Mouse (Mus musculus) heart, embryonic 14.5 days (tissue): ENCODE measurements around the gene Polr3gl. TPM values are rescaled to one million over a fixed set of nuclear protein-coding genes. Genes with fewer than 3 reads are reported as not detected.
A peak's percentile ranks its signal among the peaks of the same experiment; 100 is the strongest.

ENCODE experiments used
- ATAC-seq: fragments of 200-750 bp; cut with Nextera tagmentation; 2 replicates; pipeline ENCODE4 v1.8.0; 2017; ENCODE audit warnings: low read depth, moderate TSS enrichment; ENCODE audit not compliant: insufficient number of reproducible peaks, insufficient read depth, low FRiP score
- H3K27ac ChIP-seq, 2 experiments: fragments of 200-500 bp in 1 of 2; fragments of 300-500 bp in 1 of 2; sonication (generic) in 1 of 2; replicated peaks in 1 of 2; 2 replicates each; pipeline ENCODE4 v1.5.1; 2012 to 2014; ENCODE audit warnings: low read depth in 2 of 2, low read length in 2 of 2, control low read depth in 1 of 2, mild to moderate bottlenecking in 1 of 2, mixed read lengths in 1 of 2; ENCODE audit not compliant: control insufficient read depth in 1 of 2, insufficient read depth in 1 of 2
- H3K27me3 ChIP-seq: fragments of 300-500 bp; sonication (generic); 2 replicates; pipeline ENCODE4 v1.6.1; 2014; ENCODE audit warnings: mild to moderate bottlenecking, low read length, control low read depth; ENCODE audit not compliant: control insufficient read depth, insufficient read depth
- H3K36me3 ChIP-seq: fragments of 300-500 bp; sonication (generic); 2 replicates; pipeline ENCODE4 v1.6.1; 2014; ENCODE audit warnings: mild to moderate bottlenecking, control low read depth, low read length, mixed read lengths; ENCODE audit not compliant: control insufficient read depth, insufficient read depth
- H3K4me1 ChIP-seq, 2 experiments: fragments of 200-500 bp in 1 of 2; fragments of 300-500 bp in 1 of 2; sonication (generic) in 1 of 2; 2 replicates each; pipeline ENCODE4 v1.6.1; 2012 to 2014; ENCODE audit warnings: low read length in 2 of 2, control low read depth in 1 of 2, mixed read lengths in 1 of 2; ENCODE audit not compliant: control insufficient read depth in 2 of 2, insufficient read depth in 2 of 2
- H3K4me2 ChIP-seq: fragments of 300-500 bp; sonication (generic); 2 replicates; pipeline ENCODE4 v1.6.1; 2014; ENCODE audit warnings: mild to moderate bottlenecking, low read length
- H3K4me3 ChIP-seq, 2 experiments: fragments of 200-500 bp in 1 of 2; fragments of 300-500 bp in 1 of 2; sonication (generic) in 1 of 2; 2 replicates each; pipeline ENCODE4 v1.5.1; 2012 to 2014; ENCODE audit warnings: low read length in 2 of 2, mild to moderate bottlenecking in 2 of 2, control low read depth in 1 of 2, low read depth in 1 of 2, moderate library complexity in 1 of 2; ENCODE audit not compliant: control insufficient read depth in 1 of 2, insufficient read depth in 1 of 2
- H3K9ac ChIP-seq: fragments of 300-500 bp; sonication (generic); 2 replicates; pipeline ENCODE4 v1.6.1; 2014; ENCODE audit warnings: mild to moderate bottlenecking, low read length
- H3K9me3 ChIP-seq: fragments of 300-500 bp; sonication (generic); 2 replicates; pipeline ENCODE4 v1.6.1; 2016; ENCODE audit warnings: low read length, control low read depth; ENCODE audit not compliant: control insufficient read depth
- WGBS: fragments of 180-500 bp; shearing (Covaris S2); extraction: QIAGEN DNeasy Blood & Tissue Kit; methylation state at CpG from one replicate; pipeline ENCODE4 v1.1.7; 2014; 5-methylcytosine and 5-hydroxymethylcytosine counted together
- polyA plus RNA-seq: library from polyadenylated mRNA; unstranded; fragments of >200 nt; fragmentation: Nextera tagmentation; extraction: Ambion mirVana; gene quantifications from 2 replicates; pipeline ENCODE4 v1.2.1, GENCODE M21; 2014

The Polr3gl gene
- polyA plus RNA-seq, 1 experiment from 2014 or later = 28.7 TPM

GRCm38 (mm10) chr3:96596855-96597254, 2.9 kb upstream of the Polr3gl start:
- peak overlapping the region; percentile 88 for H3K9ac ChIP-seq
- 3% methylated on average over 10 of the region's 12 CpGs for WGBS
- H3K4me2 ChIP-seq = peak overlapping the region; percentile 96
- H3K4me1 ChIP-seq = peaks cover 8 to 47% of the 10 kb centered on the region in 2 experiments; a peak in 3 of 4 replicates
- H3K27ac ChIP-seq = peak overlapping the region in 1 of 2 experiments; percentile 82; a peak in 2 of 4 replicates
- no peaks in the 10 kb centered on the region for H3K9me3 ChIP-seq
- no peaks in the 10 kb centered on the region for H3K27me3 ChIP-seq
- no peak for ATAC-seq
- peak overlapping the region; percentile 49 to 51 for H3K4me3 ChIP-seq
- no peaks in the 10 kb centered on the region for H3K36me3 ChIP-seq

DNA sequence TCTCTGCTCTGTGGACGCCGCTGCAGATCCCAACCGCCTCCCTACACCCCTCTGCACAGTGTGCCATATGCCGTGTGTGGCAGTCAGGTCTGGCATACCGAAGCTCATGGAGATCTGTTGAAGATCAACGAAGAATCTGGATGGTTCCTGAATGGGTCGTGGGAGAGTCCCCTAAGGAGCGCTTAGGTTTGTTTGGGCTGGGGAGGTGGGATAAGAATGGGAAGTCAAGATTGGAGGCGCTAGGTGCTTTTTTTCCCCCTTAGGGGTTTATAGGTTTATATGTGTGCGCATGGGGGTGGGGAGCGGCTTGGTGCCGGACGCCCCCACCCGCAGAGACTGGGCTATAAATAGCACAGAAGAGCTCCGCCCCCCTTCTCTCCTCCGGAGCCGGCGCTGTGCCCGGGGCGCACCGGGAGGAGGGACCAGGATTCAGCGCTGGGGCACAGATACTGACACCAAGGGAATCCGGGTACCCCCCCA, 2.3 kb upstream of the Polr3gl start, which contains the start of gene Ankrd34a:
TSS of gene Ankrd34a (plus strand) at position 409 of the 480 bp plus-strand sequence.
- peak within 1 kb of the TSS; percentile 88 for H3K9ac ChIP-seq
- peak within 1 kb of the TSS; percentile 96 for H3K4me2 ChIP-seq
- 0 out of 2 replicates have a peak, but pooled peaks have one; percentile 20 for ATAC-seq
- WGBS = under 1% methylated on average over 18 of the region's 23 CpGs
- H3K27me3 ChIP-seq = no peaks in the 10 kb centered on the region
- no peaks in the 10 kb centered on the region for H3K36me3 ChIP-seq
- H3K27ac ChIP-seq = peak within 1 kb of the TSS; percentile 79 to 82
- H3K4me1 ChIP-seq = peaks cover 8 to 46% of the 10 kb centered on the region in 2 experiments; a peak in 3 of 4 replicates
- peak within 1 kb of the TSS; percentile 49 to 51 for H3K4me3 ChIP-seq
- no peaks in the 10 kb centered on the region for H3K9me3 ChIP-seq

DNA sequence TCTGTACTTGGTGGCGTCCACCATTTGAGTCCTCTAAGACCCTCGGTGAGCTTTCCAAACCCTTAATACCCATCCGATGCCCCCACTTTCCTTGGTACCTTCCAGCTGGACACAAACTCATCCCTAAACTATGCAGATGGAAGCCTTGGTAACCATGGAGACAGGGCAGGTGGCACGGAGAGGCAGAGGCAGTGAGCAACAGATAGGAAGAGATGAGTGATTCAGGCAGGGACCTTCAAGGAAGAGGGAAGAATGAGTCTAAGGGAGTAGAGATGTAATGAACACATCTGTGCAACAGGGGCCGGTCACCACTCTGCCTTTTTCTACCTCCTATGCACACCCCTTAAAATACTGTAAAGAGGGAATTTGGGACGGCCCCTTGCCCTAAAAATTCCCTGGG, 1.7 kb upstream of the Polr3gl start:
- peak overlapping the region; percentile 88 for H3K9ac ChIP-seq

GRCm38 (mm10) chr3:96594851-96595250, 870 bp upstream of the Polr3gl start:
- H3K27me3 ChIP-seq = no peaks in the 10 kb centered on the region
- ATAC-seq = no peak
- 81% methylated on average over 5 of the region's 5 CpGs for WGBS

More for the DNA sequence above, 1.7 kb upstream of the Polr3gl start:
- 26% methylated on average over 6 of the region's 6 CpGs for WGBS
- Histone ChIP-seq H3K27ac (peak overlapping the region; percentile 79 to 82; a peak in 2 of 4 replicates), H3K4me2 (peak overlapping the region; percentile 96), H3K27me3 (no peaks in the 10 kb centered on the region), H3K9me3 (no peaks in the 10 kb centered on the region), H3K4me3 (peak overlapping the region; percentile 49 to 51; a peak in 3 of 4 replicates), H3K4me1 (peaks cover 8 to 45% of the 10 kb centered on the region in 2 experiments; a peak in 3 of 4 replicates), H3K36me3 (no peaks in the 10 kb centered on the region)
- ATAC-seq = no peak

GRCm38 (mm10) chr3:96593374-96593773, 607 bp downstream of the Polr3gl start:
- no peak for ATAC-seq
- under 1% methylated on average over 10 of the region's 10 CpGs for WGBS
- Histone ChIP-seq H3K4me1 (peaks cover 8 to 32% of the 10 kb centered on the region in 2 experiments; a peak in 3 of 4 replicates), H3K27me3 (no peaks in the 10 kb centered on the region), H3K9me3 (no peaks in the 10 kb centered on the region), H3K4me2 (peak overlapping the region; percentile 85), H3K4me3 (peak overlapping the region; percentile 68 to 85), H3K9ac (peak overlapping the region; percentile 82), H3K36me3 (no peaks in the 10 kb centered on the region), H3K27ac (peak overlapping the region; percentile 87 to 88)

More at GRCm38 (mm10) chr3:96594851-96595250, 870 bp upstream of the Polr3gl start:
- Histone ChIP-seq H3K9me3 (no peaks in the 10 kb centered on the region), H3K9ac (no peak overlapping the region), H3K27ac (no peak overlapping the region), H3K36me3 (no peaks in the 10 kb centered on the region), H3K4me1 (peaks cover 8 to 39% of the 10 kb centered on the region in 2 experiments; a peak in 3 of 4 replicates), H3K4me3 (no peak overlapping the region), H3K4me2 (no peak overlapping the region)

GRCm38 (mm10) chr3:96590657-96591056, 3.3 kb downstream of the Polr3gl start:
- Histone ChIP-seq H3K27ac (no peak overlapping the region), H3K4me3 (no peak overlapping the region), H3K4me1 (peaks cover 3 to 15% of the 10 kb centered on the region in 2 experiments; a peak in 3 of 4 replicates), H3K27me3 (no peaks in the 10 kb centered on the region), H3K4me2 (no peak overlapping the region), H3K9ac (no peak overlapping the region), H3K9me3 (no peaks in the 10 kb centered on the region), H3K36me3 (no peaks in the 10 kb centered on the region)
- 82% methylated on average over 4 of the region's 4 CpGs for WGBS
- no peak for ATAC-seq

DNA sequence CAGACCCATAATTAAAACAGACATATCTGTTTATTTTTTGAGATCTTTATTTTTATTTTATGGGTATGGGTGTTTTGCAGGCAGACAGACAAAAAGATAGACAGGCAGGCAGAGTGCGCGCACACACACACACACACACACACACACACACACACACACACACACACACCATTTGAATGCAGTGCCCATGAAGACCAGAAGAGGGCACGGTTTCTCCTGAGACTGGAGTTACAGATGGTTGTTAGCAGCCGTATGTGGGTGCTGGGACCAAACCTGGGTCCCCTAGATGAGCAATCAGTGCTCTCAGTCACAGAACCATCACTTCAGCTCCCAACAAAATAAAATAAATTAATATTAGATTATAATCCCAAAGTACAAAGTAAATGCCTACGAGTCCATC, 10.6 kb downstream of the Polr3gl start:
- Histone ChIP-seq H3K4me2 (no peak overlapping the region), H3K9me3 (no peaks in the 10 kb centered on the region), H3K9ac (no peak overlapping the region), H3K4me3 (no peak overlapping the region), H3K27me3 (no peaks in the 10 kb centered on the region), H3K27ac (no peak overlapping the region), H3K36me3 (no peaks in the 10 kb centered on the region), H3K4me1 (peaks cover 7 to 22% of the 10 kb centered on the region in 2 experiments)
- 87% methylated on average over 5 of the region's 5 CpGs for WGBS
- ATAC-seq = no peak
